Mouse (Mus musculus) heart, adult 9 months (tissue): ENCODE measurements at regions not wholly inside any gene's neighbourhood (a gene's known extent, or its start where the extent isn't known, plus 50 kb on each side); places are given as distances from the start of the nearest gene placed in this dataset.
"Not testable (repeated sequence)": the region's sequence is repeated elsewhere in the genome, so short reads cannot be mapped to it uniquely, and the experiment has no call there.

Source experiments
- DNase-seq, 2 experiments: peaks; one replicate each; pipeline ENCODE4 v3.0.0; 2022; ENCODE audit warnings: low spot score in 2 of 2

GRCm38 (mm10) chr9:104398484-104398883 lies 60.9 kb upstream of the Acpp start:
- DNase-seq = not testable (repeated sequence)

- no peak for DNase-seq
These were observed 50.3 kb upstream of the Acpp start for GRCm38 (mm10) chr9:104387805-104388204.
